Mouse (Mus musculus): Measurements from ENCODE around the gene Ifitm5. TPM values are rescaled to one million over a fixed set of nuclear protein-coding genes. Genes with fewer than 3 reads are reported as not detected.

Gene Ifitm5
- polyA plus RNA-seq, 1 experiment from 2014 or later: 1.3 TPM

DNA sequence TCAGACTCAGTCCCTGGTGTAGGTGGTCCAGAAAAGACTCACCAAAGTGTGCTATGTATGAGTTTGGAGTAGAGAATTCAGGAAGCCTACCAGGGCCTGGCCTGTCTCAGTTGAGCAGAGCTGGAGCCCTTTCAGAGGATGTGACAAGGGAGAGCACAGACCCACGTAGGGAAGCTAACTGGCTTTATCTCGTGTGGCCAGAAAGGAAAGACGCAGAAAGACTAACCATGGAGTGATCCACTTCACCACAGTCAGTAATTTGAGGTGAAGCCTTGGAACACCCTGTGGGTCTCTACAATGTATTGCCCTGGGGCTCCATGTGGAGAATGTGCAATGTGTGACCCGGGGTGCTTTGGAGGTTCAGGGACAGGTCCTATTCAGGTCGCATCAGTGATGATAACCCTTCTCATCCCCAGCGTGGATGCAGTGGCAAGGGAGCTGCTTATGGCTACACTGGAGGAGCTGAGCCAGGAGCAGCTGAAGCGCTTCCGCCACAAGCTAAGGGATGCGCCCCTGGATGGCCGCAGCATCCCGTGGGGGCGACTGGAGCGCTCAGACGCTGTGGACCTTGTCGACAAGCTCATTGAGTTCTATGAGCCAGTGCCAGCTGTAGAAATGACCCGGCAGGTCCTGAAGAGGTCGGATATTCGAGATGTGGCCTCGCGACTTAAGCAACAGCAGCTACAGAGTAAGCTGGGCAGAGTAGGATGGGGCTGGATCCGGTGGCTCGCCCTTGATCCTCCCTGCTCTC lies 28.7 kb downstream of the Ifitm5 start:
- H3K36me3 ChIP-seq: no peaks in the 10 kb centered on the region
- WGBS: 27% methylated on average over 22 of the region's 22 CpGs
- H3K27ac ChIP-seq: no peak overlapping the region
- H3K4me1 ChIP-seq (replicated peaks): peaks cover 23% of the 10 kb centered on the region
- peaks cover 85% of the 10 kb centered on the region for H3K27me3 ChIP-seq (ENCODE audit: insufficient read depth, poor library complexity, severe bottlenecking)
- DNase-seq (ENCODE audit: low spot score): no peak
- peak overlapping the region; percentile 56; the same call in 1 of the 2 replicates for H3K4me3 ChIP-seq
- H3K9me3 ChIP-seq: no peaks in the 10 kb centered on the region

GRCm38 (mm10) chr7:140920418-140921029 lies 29.6 kb downstream of the Ifitm5 start, which contains the start of gene Nlrp6:
TSS of gene Nlrp6 (plus strand) at chr7:140920902.
- Histone ChIP-seq H3K27ac (no peak within 1 kb of the TSS), H3K4me3 (peak within 1 kb of the TSS; percentile 56; the same call in 1 of the 2 replicates), H3K9me3 (no peaks in the 10 kb centered on the region), H3K4me1 (replicated peaks) (peaks cover 23% of the 10 kb centered on the region), H3K36me3 (no peaks in the 10 kb centered on the region), H3K27me3 (ENCODE audit: insufficient read depth, poor library complexity, severe bottlenecking) (peaks cover 78% of the 10 kb centered on the region)
- no peak for DNase-seq (ENCODE audit: low spot score)
- WGBS: 76% methylated on average over 8 of the region's 8 CpGs

DNA sequence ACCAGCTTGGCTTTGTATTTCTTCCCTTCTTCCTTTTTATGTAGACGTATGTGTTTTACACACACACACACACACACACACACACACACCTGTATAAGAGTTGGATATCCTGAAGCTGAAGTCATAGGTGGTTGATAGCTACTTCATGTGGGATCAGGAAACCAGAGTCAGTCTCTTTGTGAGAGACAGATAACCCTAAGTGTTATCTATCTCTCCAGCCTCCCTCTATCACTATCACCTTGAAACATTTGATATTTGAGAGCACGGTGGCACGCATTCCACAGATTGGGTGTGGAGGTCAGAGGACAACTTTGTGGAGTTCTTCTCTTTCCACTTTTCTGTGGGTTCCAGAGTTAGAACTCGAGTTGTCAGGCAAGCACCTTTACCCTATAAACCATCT lies 30.2 kb downstream of the Ifitm5 start:
- H3K27me3 ChIP-seq (ENCODE audit: insufficient read depth, poor library complexity, severe bottlenecking): peaks cover 71% of the 10 kb centered on the region
- no peaks in the 10 kb centered on the region for H3K36me3 ChIP-seq
- WGBS: 76% methylated on average over 4 of the region's 4 CpGs

DNA sequence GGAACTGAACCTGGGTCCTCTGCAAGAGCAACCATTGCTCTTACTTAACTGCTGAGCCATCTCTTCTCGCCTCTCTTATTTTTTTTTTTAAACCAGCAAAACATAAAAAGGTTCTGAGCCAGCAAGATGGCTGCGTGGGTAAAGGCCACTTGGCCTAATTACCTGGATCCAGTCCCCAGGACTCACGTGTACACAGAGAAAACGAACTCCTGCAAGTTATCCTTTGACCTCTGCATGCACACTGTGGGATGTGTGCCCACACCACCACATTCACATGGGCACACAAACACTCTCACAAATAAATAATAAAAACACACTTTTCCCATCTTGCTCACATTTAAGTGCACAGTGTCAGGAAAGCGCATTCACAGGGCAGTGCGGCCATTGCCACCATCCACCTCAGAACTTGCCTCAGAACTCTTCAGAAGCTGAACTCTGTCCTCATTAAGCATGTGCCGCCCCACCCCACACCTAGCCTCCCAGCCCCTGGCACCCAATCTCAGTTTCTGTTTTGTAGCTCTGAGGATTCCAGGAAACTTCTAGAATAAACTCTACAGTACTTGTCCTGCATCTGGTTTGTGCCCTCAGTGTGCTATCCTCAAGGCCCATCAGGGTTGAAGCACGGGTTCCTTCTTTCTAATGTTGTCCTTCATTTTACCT lies 35.9 kb downstream of the Ifitm5 start:
- no peak overlapping the region for H3K4me3 ChIP-seq
- peaks cover 14% of the 10 kb centered on the region for H3K27me3 ChIP-seq (ENCODE audit: insufficient read depth, poor library complexity, severe bottlenecking)
- 87% methylated on average over 8 of the region's 8 CpGs for WGBS
- no peaks in the 10 kb centered on the region for H3K36me3 ChIP-seq
- no peaks in the 10 kb centered on the region for H3K9me3 ChIP-seq
- DNase-seq (ENCODE audit: low spot score): no peak
- no peak overlapping the region for H3K27ac ChIP-seq
- peaks cover 1% of the 10 kb centered on the region; the same call in 1 of the 2 replicates for H3K4me1 ChIP-seq (replicated peaks)

More for the DNA sequence above, 30.2 kb downstream of the Ifitm5 start:
- Histone ChIP-seq H3K27ac (no peak overlapping the region), H3K9me3 (no peaks in the 10 kb centered on the region), H3K4me1 (replicated peaks) (peaks cover 23% of the 10 kb centered on the region), H3K4me3 (no peak overlapping the region)
- DNase-seq (ENCODE audit: low spot score): no peak

DNA sequence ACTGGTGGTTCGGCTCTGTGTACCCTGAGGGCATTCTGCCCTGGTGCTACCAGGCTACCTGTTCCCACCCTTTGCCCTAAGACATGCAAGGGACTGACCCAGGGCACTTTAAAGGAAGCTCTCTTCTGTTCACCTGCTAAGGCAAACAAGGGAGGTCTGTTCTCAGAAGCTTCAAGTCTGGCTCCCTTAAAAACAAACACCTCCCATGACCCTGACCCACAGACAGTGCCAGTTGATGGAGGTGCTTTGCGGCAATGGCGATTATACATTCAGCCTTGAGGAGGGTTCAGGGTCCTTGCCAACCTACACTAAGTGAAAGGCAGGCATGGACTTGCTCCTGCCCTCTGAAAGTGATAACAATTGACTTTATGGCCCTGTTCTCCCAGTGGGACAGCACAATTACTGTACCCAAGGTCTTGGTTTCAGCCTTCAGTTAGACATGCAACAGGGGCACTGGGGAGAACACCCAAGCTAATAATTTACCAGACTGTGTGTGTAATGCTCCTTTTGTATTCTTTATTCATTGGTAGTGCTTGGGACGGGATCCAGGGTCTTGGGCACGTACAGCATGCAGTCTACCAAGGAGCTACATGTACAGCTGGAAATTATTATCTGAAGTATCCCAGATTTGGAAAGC lies 37.1 kb downstream of the Ifitm5 start:
- H3K4me3 ChIP-seq: no peak overlapping the region
- H3K27ac ChIP-seq: no peak overlapping the region
- H3K4me1 ChIP-seq (replicated peaks): peaks cover 8% of the 10 kb centered on the region
- peaks cover 5% of the 10 kb centered on the region; the same call in 1 of the 2 replicates for H3K27me3 ChIP-seq (ENCODE audit: insufficient read depth, poor library complexity, severe bottlenecking)
- 82% methylated on average over 5 of the region's 5 CpGs for WGBS
- no peaks in the 10 kb centered on the region for H3K36me3 ChIP-seq
- DNase-seq (ENCODE audit: low spot score): no peak
- H3K9me3 ChIP-seq: no peaks in the 10 kb centered on the region

DNA sequence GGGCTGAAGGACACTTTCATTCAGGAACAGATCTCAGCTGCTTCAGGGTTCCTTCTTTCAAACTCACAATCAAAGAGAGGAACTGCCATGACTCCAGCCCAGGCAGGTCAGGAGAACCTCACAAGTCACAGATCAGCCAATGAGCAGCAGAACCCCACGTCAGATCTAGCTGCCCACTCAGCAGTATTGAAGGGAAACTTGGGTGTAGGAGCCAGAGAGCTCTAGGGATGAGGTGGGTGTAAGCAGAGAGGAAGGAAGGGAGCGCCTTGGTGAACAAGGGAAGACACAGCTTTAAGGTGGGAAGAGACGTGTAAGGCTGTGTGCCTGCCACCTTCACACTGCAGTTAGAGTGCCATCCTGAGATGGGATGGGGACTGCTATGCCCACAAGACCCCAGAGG lies 37.8 kb downstream of the Ifitm5 start:
- Histone ChIP-seq H3K4me1 (replicated peaks) (peaks cover 8% of the 10 kb centered on the region), H3K27ac (no peak overlapping the region), H3K27me3 (ENCODE audit: insufficient read depth, poor library complexity, severe bottlenecking) (no peaks in the 10 kb centered on the region), H3K4me3 (no peak overlapping the region), H3K36me3 (no peaks in the 10 kb centered on the region), H3K9me3 (no peaks in the 10 kb centered on the region)
- 73% methylated on average over 3 of the region's 3 CpGs for WGBS
- DNase-seq (ENCODE audit: low spot score): no peak

DNA sequence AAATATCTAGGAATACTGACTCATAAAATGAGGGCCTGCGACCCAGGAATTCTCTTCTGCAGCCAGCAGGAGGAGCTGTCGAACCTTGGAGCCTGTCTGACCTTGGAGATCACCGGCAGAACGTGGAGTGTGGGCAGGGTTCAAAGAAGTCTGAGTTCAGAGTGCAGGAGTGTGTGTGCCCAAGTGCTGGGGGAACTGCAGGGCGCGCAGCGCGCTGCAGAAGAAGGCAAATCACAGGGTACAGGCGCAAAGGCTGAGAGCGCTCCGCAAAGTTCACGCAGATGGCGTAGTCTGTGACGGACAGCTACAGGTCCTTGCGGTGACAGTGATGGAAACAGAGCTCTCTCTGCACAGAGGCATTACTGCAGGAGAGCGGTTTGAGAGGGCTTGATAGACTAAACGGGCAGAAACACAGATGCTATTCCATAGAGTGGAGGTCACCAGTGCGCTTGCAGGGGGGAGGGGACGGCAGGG lies 41.4 kb downstream of the Ifitm5 start:
- H3K27me3 ChIP-seq (ENCODE audit: insufficient read depth, poor library complexity, severe bottlenecking): 0 out of 2 replicates have a peak, but pooled peaks cover 3% of the 10 kb centered on the region
- WGBS: 1% methylated on average over 19 of the region's 19 CpGs
- no peaks in the 10 kb centered on the region for H3K9me3 ChIP-seq
- peaks cover 8% of the 10 kb centered on the region for H3K4me1 ChIP-seq (replicated peaks)
- H3K27ac ChIP-seq: no peak overlapping the region
- peak; percentile 85 for DNase-seq (ENCODE audit: low spot score)
- H3K36me3 ChIP-seq: no peaks in the 10 kb centered on the region
- peak overlapping the region; percentile 56 for H3K4me3 ChIP-seq

DNA sequence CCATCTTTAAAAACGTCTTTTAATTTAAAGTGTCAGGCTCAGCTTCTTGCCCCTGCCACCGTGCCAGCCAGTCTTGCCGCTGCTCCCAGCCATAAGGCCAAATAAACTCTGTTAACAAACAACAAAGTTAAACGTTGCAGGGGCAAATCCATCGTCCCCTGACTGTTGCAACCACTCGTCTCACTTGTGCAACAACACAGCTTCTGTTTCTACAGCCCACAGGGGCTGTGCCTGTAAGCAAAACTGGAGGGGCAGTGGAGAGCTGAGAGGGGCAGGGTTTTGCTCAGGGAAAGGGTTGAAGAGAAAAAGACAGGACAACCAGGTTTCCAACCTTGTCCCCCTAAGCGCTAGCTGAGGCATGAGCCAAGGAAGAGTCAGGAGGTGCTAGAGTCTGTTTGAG lies 41.9 kb downstream of the Ifitm5 start:
- H3K27ac ChIP-seq: no peak overlapping the region
- H3K36me3 ChIP-seq: no peaks in the 10 kb centered on the region
- WGBS: 45% methylated on average over 7 of the region's 7 CpGs
- peaks cover 9% of the 10 kb centered on the region for H3K4me1 ChIP-seq (replicated peaks)
- H3K9me3 ChIP-seq: no peaks in the 10 kb centered on the region
- DNase-seq (ENCODE audit: low spot score): no peak
- 0 out of 2 replicates have a peak, but pooled peaks cover 3% of the 10 kb centered on the region for H3K27me3 ChIP-seq (ENCODE audit: insufficient read depth, poor library complexity, severe bottlenecking)
- peak overlapping the region; percentile 56; the same call in 1 of the 2 replicates for H3K4me3 ChIP-seq

GRCm38 (mm10) chr7:140907697-140908096 lies 42.4 kb downstream of the Ifitm5 start:
- H3K9me3 ChIP-seq: no peaks in the 10 kb centered on the region

GRCm38 (mm10) chr7:140907131-140907530 lies 43.0 kb downstream of the Ifitm5 start:
- no peaks in the 10 kb centered on the region for H3K9me3 ChIP-seq
- no peak overlapping the region for H3K4me3 ChIP-seq
- no peak overlapping the region for H3K27ac ChIP-seq
- H3K36me3 ChIP-seq: no peaks in the 10 kb centered on the region
- DNase-seq (ENCODE audit: low spot score): no peak
- 88% methylated on average over 13 of the region's 13 CpGs for WGBS
- peaks cover 16% of the 10 kb centered on the region for H3K4me1 ChIP-seq (replicated peaks)
- H3K27me3 ChIP-seq (ENCODE audit: insufficient read depth, poor library complexity, severe bottlenecking): 0 out of 2 replicates have a peak, but pooled peaks cover 3% of the 10 kb centered on the region

More at GRCm38 (mm10) chr7:140907697-140908096, 42.4 kb downstream of the Ifitm5 start:
- Histone ChIP-seq H3K36me3 (no peaks in the 10 kb centered on the region), H3K27me3 (ENCODE audit: insufficient read depth, poor library complexity, severe bottlenecking) (0 out of 2 replicates have a peak, but pooled peaks cover 3% of the 10 kb centered on the region), H3K27ac (no peak overlapping the region), H3K4me1 (replicated peaks) (peaks cover 13% of the 10 kb centered on the region), H3K4me3 (no peak overlapping the region)
- 84% methylated on average over 7 of the region's 7 CpGs for WGBS
- DNase-seq (ENCODE audit: low spot score): no peak

GRCm38 (mm10) chr7:140905642-140906081 lies 44.4 kb downstream of the Ifitm5 start:
- H3K27me3 ChIP-seq (ENCODE audit: insufficient read depth, poor library complexity, severe bottlenecking): 0 out of 2 replicates have a peak, but pooled peaks cover 3% of the 10 kb centered on the region
- H3K4me1 ChIP-seq (replicated peaks): peaks cover 20% of the 10 kb centered on the region
- 88% methylated on average over 2 of the region's 2 CpGs for WGBS
- no peaks in the 10 kb centered on the region for H3K9me3 ChIP-seq
- no peak overlapping the region for H3K27ac ChIP-seq
- no peak for DNase-seq (ENCODE audit: low spot score)
- no peak overlapping the region for H3K4me3 ChIP-seq
- no peaks in the 10 kb centered on the region for H3K36me3 ChIP-seq

DNA sequence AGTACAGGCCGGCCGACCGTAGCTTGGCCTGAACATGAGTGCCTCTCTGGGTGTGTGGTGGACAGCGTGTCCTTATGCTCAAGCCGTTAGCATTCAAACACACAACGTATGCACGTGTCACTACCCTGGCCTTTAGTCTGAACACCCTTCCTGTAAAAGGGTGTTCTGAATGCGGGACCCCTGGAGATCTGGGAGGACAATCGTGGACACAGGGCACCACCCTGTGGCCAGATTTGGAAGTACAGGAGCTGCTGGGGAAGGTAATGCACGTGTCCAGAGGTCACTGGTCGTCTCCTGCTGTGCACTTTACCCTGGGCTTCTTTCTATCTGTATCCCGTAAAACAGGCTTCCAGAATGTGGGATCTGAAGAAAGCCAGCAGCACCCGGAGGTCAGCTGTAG lies 46.9 kb downstream of the Ifitm5 start:
- 0 out of 2 replicates have a peak, but pooled peaks cover 3% of the 10 kb centered on the region for H3K27me3 ChIP-seq (ENCODE audit: insufficient read depth, poor library complexity, severe bottlenecking)
- 0 out of 2 replicates have a peak overlapping the region, but pooled peaks have one; percentile 8 for H3K27ac ChIP-seq
- H3K4me3 ChIP-seq: no peak overlapping the region
- H3K9me3 ChIP-seq: no peaks in the 10 kb centered on the region
- peaks cover 20% of the 10 kb centered on the region for H3K36me3 ChIP-seq
- DNase-seq (ENCODE audit: low spot score): peak; percentile 76
- peaks cover 11% of the 10 kb centered on the region; the same call in 1 of the 2 replicates for H3K4me1 ChIP-seq (replicated peaks)
- 25% methylated on average over 13 of the region's 13 CpGs for WGBS
